Mouse (Mus musculus) heart, postnatal 4 days (tissue): Measurements from ENCODE around the gene Unk. TPM values are rescaled to one million over a fixed set of nuclear protein-coding genes. Genes with fewer than 3 reads are reported as not detected.
"Not testable (repeated sequence)": the region's sequence is repeated elsewhere in the genome, so short reads cannot be mapped to it uniquely, and the experiment has no call there.

Experiments used
- DNase-seq: peaks from one replicate; pipeline ENCODE4 v3.0.0; 2021
- total RNA-seq, 2 experiments: library from RNA; stranded (reverse); gene quantifications; 2 replicates each; pipeline ENCODE4 v1.2.3; 2021

The Unk gene
- total RNA-seq, 2 experiments from 2014 or later, result 22.3 to 25.0 TPM

DNA sequence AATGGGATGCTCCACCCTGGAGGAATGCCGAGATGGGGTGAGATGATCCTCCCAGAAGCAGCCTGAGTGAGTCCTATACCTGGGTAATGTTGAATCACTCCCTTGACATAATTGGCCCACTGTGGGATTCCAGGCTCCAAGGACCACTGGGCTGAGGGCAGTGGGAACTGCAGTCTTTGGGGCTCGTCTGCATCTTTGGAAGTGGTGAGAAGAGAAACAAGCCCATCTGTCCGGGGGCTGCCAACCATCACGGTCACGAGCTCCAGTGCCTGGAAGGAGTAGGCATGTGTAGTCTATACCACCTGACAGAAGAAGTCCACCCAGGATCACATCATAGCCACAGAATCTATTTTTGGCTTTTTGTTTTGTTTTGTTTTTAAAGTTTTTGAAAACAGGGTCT lies 19.2 kb upstream of the Unk start:
- DNase-seq, result no peak

DNA sequence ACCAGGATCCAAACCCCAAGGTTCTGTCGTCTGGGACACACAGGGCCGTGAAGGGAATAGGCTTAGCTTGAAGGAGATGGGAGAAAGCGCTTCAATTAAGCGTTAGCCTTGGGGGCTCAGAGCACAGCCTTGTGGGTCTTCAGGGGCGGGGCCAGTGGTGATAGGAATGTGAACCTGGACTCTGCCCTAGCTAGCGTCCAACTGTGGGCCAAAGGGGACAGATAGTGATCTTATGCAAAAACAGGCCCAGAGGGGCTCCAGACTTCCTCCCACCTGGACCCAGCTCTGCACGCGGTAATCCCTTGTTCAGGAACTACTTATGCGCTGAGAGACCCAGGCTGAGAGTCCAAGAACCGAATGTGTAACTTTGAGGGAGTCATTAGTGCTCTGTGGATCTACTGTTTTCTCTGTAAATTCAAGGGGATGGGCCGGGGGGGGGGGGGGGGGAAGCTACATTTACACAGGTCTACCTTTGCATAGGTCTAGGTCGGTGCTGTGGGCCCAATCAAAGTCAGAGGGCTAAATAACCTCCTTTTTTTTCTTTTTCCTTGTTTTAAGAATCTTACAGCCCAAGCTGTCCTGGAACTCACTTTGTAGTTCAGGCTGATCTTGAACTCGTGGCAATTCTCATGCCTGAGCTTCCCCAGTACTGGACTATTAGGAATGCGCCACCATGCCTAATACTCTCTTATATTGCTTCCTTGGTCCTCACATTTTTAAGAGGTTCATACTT lies 18.4 kb upstream of the Unk start:
- no peak for DNase-seq

GRCm38 (mm10) chr11:116012262-116012947 lies 17.7 kb upstream of the Unk start, which contains the start of gene Galk1:
TSS of gene Galk1 (minus strand) at chr11:116012719.
- peak; percentile 93 for DNase-seq

- no peak for DNase-seq
Measured at GRCm38 (mm10) chr11:116014821-116015220, 15.3 kb upstream of the Unk start.

GRCm38 (mm10) chr11:116018106-116018505 lies 12.0 kb upstream of the Unk start:
- DNase-seq, result peak; percentile 58

DNA sequence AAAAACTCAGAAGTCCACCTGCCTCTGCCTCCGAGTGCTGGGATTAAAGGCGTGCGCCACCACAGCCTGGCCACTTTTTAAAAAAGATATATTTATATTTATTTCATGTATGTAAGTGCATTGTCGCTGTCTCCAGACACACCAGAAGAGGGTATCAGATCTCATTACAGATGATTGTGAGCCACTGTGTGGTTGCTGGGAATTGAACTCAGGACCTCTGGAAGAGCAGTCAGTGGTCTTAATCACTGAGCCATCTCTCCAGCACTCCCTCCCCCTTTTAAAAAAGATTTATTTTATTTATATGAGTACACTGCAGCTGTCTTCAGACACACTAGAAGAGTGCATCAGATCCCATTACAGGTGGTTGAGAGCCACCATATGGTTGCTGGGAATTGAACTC lies 11.3 kb upstream of the Unk start:
- DNase-seq, result not testable (repeated sequence)

- no peak for DNase-seq
Measured at GRCm38 (mm10) chr11:116019360-116019791, 10.7 kb upstream of the Unk start.

DNA sequence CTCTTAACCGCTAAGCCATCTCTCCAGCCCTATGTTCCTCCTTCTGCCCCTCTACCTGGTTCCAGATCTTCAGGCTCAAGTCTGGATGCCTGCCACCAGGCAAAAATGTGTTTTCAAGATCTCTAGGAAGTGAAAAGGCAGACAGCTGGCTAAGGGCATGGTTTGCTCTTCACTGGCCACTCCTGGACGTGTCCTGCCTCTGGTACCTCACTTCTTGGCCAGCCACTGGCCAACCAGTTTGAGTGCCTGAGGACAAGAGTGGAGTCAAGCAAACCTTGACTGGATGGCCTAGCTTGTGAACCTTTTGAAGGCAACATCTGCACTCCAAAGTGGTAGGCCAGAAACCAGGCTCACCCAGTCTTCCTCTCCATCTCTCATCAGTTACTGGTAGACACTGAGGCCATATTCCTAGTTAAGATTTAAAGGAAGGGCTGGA lies 10.1 kb upstream of the Unk start:
- DNase-seq, result peak; percentile 45

DNA sequence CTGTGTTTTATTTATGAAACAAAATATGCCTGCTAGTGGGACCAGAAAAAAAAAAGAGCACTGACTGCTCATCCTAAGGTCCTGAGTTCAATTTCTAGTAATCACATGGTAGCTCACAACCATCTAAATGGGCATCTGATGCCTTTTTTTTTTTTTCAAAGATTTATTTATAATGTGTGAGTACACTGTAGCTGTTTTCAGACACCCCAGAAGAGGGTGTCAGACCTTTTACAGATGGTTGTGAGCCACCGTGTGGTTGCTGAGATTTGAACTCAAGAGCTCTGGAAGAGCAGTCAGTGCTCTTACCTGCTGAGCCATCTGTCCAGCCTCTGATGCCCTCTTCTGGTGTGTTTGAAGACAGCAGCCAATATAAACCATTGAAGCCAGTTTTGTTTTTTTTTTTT lies 9.6 kb upstream of the Unk start:
- no peak for DNase-seq

- no peak for DNase-seq
Measured at GRCm38 (mm10) chr11:116021328-116022220, 8.5 kb upstream of the Unk start.

DNA sequence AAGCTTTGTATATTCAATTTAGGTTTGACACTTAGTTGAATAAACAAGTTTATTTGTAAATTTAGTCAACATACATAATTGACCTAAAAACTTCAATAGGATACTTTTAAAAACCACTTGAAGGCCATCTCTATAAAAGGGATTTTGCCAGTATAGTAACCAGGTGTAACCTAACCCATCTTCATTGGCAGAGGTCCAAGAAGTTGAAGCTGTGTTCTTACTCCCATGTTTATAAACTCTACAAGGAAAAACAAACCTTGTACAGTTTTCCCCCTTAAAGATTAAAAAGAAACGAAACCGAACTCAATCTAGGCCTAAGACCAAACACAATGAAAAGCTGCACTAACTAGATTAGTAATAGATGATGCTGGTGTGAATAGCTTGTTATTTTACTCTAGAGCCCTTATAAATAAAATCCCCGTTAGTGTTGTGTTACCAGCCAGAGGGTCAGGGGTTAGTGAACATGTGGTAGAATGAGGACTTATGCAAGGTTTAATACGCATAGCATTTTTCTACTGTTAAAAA lies 7.8 kb upstream of the Unk start:
- no peak for DNase-seq

GRCm38 (mm10) chr11:116023074-116023770 lies 6.9 kb upstream of the Unk start:
- not testable (repeated sequence) for DNase-seq

DNA sequence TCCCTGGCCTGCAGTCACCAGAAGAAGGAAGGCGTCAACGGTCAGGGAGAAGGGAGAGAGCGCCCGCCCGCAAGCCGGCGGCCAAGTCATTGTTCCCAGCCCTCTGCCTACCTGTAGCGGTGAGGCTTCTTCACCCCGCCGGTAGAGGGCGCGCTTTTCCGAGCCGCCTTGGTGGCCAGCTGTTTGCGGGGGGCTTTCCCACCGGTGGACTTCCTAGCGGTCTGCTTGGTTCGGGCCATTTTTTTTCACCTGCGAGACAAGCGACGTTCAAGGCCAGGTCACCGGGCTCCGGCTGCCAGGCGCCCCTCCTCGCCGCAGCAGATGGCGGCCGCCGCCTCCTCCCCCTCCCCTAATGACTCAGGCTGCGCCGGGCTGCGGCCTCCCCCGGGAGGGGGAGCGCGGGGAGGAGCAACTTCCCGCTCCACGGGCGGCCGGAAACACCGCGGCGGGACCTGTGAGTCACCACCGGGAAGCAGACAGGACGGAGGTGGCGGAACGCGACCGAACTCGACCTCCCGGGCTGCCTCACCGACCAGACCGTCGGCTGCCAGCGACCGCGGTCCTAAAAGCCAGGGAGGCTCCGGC lies 6.3 kb upstream of the Unk start:
- peak; percentile 84 for DNase-seq

DNA sequence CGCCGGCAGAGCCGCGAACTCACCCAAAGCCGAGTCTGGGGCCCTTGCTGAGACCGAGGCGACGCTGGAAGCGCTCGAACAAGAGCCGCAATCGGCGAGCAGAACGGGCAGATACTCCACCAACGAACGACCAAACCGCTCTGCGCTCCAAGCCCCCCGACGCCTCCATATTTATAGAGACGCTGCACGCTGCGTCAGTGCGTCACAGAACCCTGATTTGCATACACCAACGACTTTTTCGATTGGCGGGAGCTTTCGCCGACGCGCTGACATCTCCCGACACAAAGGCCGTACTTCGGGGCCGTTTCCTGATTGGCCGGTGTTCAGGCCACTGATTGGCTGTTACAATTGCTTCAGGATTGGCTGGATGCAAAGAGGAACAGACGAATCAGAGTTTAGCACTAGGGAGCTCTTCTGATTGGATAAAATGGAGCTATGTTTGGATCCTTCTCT lies 5.7 kb upstream of the Unk start:
- peak; percentile 97 for DNase-seq

DNA sequence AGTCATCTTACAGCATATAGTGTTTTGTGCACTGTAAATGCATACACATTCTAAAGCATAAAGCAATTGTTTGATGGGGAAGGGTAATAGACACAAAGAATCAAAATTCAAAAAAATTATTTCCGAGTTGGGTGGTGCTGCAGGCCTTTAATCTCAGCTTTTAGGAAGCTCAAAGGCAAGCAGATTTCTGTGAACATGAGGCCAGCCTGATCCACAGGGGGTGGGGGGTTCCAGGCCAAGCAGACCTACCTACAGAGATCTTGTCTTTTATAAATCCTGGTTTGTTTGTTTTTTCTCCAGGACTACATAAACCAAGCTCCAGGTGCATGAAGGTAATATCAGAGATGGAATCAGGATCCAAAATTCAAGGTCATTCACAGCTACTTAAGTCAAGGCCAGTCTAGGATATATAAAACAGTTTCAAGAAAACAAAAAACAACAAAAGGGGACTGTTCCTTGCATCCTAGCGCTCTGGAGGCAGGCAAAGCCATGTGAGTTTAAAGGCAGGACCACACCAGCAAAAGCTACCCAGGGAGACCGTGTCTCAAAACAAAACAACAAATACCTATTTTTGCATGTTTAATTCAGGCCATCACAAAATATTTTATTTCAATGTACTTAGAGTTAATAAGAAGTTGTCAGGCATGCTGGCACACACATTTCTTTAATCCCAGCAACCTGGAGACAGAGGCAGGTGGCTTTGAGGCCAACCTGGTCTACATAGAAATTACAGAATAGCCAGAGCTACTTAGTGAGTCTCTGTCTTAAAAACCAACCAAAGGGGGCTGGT lies 4.9 kb upstream of the Unk start:
- no peak for DNase-seq

DNA sequence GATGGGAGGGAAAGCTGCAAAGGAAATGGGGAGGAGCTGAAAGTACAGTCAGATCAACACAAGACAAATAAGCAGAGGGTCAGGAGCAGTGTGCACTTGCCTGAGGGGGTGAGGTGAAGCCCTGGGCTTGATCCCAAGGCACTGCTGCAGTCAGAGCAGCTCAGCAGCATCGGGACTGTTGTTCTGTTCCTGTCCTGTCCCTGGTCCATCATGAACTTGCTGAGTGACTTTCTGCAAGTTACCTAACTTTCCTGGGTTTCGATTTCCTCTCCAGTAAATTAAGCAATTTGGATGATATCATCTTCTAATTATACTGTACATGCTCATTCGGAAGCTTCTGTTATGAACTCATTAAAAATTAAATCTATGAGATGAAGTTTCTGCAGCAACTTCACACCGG lies 2.4 kb upstream of the Unk start, which contains the start of gene H3f3b:
TSS of gene H3f3b (minus strand) at position 207 of the 400 bp plus-strand sequence.
- DNase-seq, result no peak

GRCm38 (mm10) chr11:116028177-116028865 lies 1.8 kb upstream of the Unk start:
- no peak for DNase-seq

DNA sequence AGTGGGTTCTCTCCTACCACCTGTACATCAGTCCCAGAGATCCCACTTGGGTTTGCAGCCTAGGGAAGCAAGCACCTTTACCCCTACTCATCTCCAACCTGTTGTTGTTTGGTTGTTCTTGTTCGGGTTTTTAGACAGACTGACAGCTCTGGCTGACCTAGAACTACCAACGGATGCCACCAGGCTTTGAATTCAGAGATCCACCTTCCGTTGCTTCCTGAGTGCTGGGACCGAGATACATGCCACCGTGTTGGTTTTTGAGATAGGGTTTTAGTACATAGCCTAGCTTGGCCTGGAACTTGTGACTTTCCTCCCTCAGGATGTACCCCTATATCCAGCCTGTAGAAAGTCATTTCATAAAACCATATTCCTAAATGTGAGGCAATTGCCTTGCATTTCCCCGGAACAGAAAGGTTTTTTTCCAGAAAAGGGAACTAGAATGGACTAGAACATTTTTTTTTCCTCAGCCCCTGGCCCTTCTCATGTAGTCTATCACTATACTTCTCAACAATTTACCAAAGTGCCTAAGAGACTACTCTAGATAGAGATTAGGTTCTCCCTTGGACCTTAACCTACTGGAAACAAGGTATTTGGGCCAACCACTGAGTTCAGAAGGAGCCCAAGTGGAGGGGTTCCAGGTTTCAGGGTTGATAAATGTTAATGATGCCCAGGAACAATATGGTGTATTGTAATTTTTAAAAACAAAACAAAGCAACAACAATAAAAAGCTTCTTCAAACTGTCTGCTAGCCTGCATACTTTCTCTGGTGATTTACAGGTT lies 846 bp upstream of the Unk start:
- no peak for DNase-seq
